Mouse (Mus musculus): ENCODE results near the gene Gimd1. TPM values are rescaled to one million over a fixed set of nuclear protein-coding genes. Genes with fewer than 3 reads are reported as not detected.

The Gimd1 gene
- polyA plus RNA-seq, 1 experiment from 2014 or later: not detected

GRCm38 (mm10) chr3:132649368-132649767, 19.7 kb downstream of the Gimd1 start:
- H3K27ac ChIP-seq (replicated peaks): no peak overlapping the region
- WGBS: 83% methylated on average over 7 of the region's 7 CpGs
- H3K4me2 ChIP-seq (replicated peaks): no peak overlapping the region
- H3K36me3 ChIP-seq: no peaks in the 10 kb centered on the region
- no peak for ATAC-seq (replicated peaks)
- no peak overlapping the region for H3K4me3 ChIP-seq
- no peaks in the 10 kb centered on the region for H3K27me3 ChIP-seq
- H3K4me1 ChIP-seq: 0 out of 2 replicates have a peak, but pooled peaks cover 9% of the 10 kb centered on the region
- H3K9ac ChIP-seq (replicated peaks): no peak overlapping the region
- no peaks in the 10 kb centered on the region for H3K9me3 ChIP-seq

- peak; percentile 87 for ATAC-seq (replicated peaks)
- no peak overlapping the region for H3K27ac ChIP-seq (replicated peaks)
- no peak overlapping the region for H3K9ac ChIP-seq (replicated peaks)
- H3K9me3 ChIP-seq: no peaks in the 10 kb centered on the region
- H3K36me3 ChIP-seq: no peaks in the 10 kb centered on the region
- H3K4me3 ChIP-seq: no peak overlapping the region
- 51% methylated on average over 5 of the region's 5 CpGs for WGBS
- H3K27me3 ChIP-seq: no peaks in the 10 kb centered on the region
- H3K4me1 ChIP-seq: 0 out of 2 replicates have a peak, but pooled peaks cover 9% of the 10 kb centered on the region
- H3K4me2 ChIP-seq (replicated peaks): no peak overlapping the region
Measured at GRCm38 (mm10) chr3:132650191-132650590, 20.6 kb downstream of the Gimd1 start.

- Histone ChIP-seq H3K9ac (replicated peaks) (no peak overlapping the region), H3K36me3 (no peaks in the 10 kb centered on the region), H3K27ac (replicated peaks) (no peak overlapping the region), H3K4me1 (0 out of 2 replicates have a peak, but pooled peaks cover 9% of the 10 kb centered on the region), H3K4me3 (no peak overlapping the region), H3K9me3 (no peaks in the 10 kb centered on the region), H3K27me3 (no peaks in the 10 kb centered on the region), H3K4me2 (replicated peaks) (no peak overlapping the region)
- WGBS: 72% methylated on average over 3 of the region's 3 CpGs
- ATAC-seq (replicated peaks): no peak
Measured at GRCm38 (mm10) chr3:132651776-132652175, 22.2 kb downstream of the Gimd1 start.

GRCm38 (mm10) chr3:132653959-132654358, 24.3 kb downstream of the Gimd1 start:
- 83% methylated on average over 7 of the region's 7 CpGs for WGBS
- no peak overlapping the region for H3K4me3 ChIP-seq
- ATAC-seq (replicated peaks): no peak

GRCm38 (mm10) chr3:132655955-132656354, 26.3 kb downstream of the Gimd1 start:
- Histone ChIP-seq H3K9ac (replicated peaks) (no peak overlapping the region), H3K27me3 (no peaks in the 10 kb centered on the region), H3K27ac (replicated peaks) (no peak overlapping the region), H3K4me3 (no peak overlapping the region), H3K36me3 (peaks cover 21% of the 10 kb centered on the region), H3K9me3 (no peaks in the 10 kb centered on the region), H3K4me2 (replicated peaks) (no peak overlapping the region), H3K4me1 (no peaks in the 10 kb centered on the region)
- WGBS: 75% methylated on average over 2 of the region's 2 CpGs
- ATAC-seq (replicated peaks): no peak

More at GRCm38 (mm10) chr3:132653959-132654358, 24.3 kb downstream of the Gimd1 start:
- H3K27ac ChIP-seq (replicated peaks): no peak overlapping the region
- 0 out of 2 replicates have a peak, but pooled peaks cover 9% of the 10 kb centered on the region for H3K4me1 ChIP-seq
- no peaks in the 10 kb centered on the region for H3K27me3 ChIP-seq
- no peak overlapping the region for H3K4me2 ChIP-seq (replicated peaks)
- no peak overlapping the region for H3K9ac ChIP-seq (replicated peaks)
- peaks cover 6% of the 10 kb centered on the region for H3K36me3 ChIP-seq
- no peaks in the 10 kb centered on the region for H3K9me3 ChIP-seq

GRCm38 (mm10) chr3:132677494-132677893, 47.9 kb downstream of the Gimd1 start:
- peaks cover 1% of the 10 kb centered on the region for H3K4me1 ChIP-seq
- H3K27me3 ChIP-seq: no peaks in the 10 kb centered on the region
- ATAC-seq (replicated peaks): no peak
- H3K9ac ChIP-seq (replicated peaks): no peak overlapping the region
- H3K9me3 ChIP-seq: no peaks in the 10 kb centered on the region
- H3K4me2 ChIP-seq (replicated peaks): no peak overlapping the region
- no peak overlapping the region for H3K27ac ChIP-seq (replicated peaks)
- 91% methylated on average over 2 of the region's 2 CpGs for WGBS
- H3K4me3 ChIP-seq: no peak overlapping the region
- peaks cover 22% of the 10 kb centered on the region for H3K36me3 ChIP-seq

- ATAC-seq (replicated peaks): peak; percentile 97
- Histone ChIP-seq H3K9ac (replicated peaks) (peak within 1 kb of the TSS; percentile 79), H3K4me3 (peak within 1 kb of the TSS; percentile 67), H3K4me2 (replicated peaks) (peak within 1 kb of the TSS; percentile 65), H3K27ac (replicated peaks) (peak within 1 kb of the TSS; percentile 86), H3K9me3 (no peaks in the 10 kb centered on the region), H3K4me1 (peaks cover 20% of the 10 kb centered on the region), H3K36me3 (0 out of 2 replicates have a peak, but pooled peaks cover 5% of the 10 kb centered on the region), H3K27me3 (no peaks in the 10 kb centered on the region)
- WGBS: under 1% methylated on average over 39 of the region's 42 CpGs
Measured at GRCm38 (mm10) chr3:132683447-132684230, 54.0 kb downstream of the Gimd1 start, which contains the start of gene Tbck. Gene Tbck, plus strand, starts transcription at chr3:132684144.

GRCm38 (mm10) chr3:132684231-132684928, 54.8 kb downstream of the Gimd1 start, which contains the start of gene Aimp1:
Gene Aimp1, minus strand, starts transcription at chr3:132684370.
- Histone ChIP-seq H3K36me3 (peaks cover 8% of the 10 kb centered on the region; the same call in 1 of the 2 replicates), H3K4me3 (peak within 1 kb of the TSS; percentile 67), H3K9ac (replicated peaks) (peak within 1 kb of the TSS; percentile 79), H3K27me3 (no peaks in the 10 kb centered on the region), H3K4me2 (replicated peaks) (peak within 1 kb of the TSS; percentile 65), H3K27ac (replicated peaks) (peak within 1 kb of the TSS; percentile 86), H3K4me1 (peaks cover 20% of the 10 kb centered on the region), H3K9me3 (no peaks in the 10 kb centered on the region)
- 2% methylated on average over 27 of the region's 27 CpGs for WGBS
- no peak for ATAC-seq (replicated peaks)

Other genes with a start within 250 kb of the Gimd1 start
- 34.0 and 36.4 TPM in 2 replicates for gene Tbck, start 54.3 kb downstream of the Gimd1 start, polyA plus RNA-seq (2015; fragmentation: Nextera tagmentation; extraction: Ambion mirVana)
- 60.8 and 64.1 TPM in 2 replicates for gene Aimp1, start 54.5 kb downstream of the Gimd1 start, polyA plus RNA-seq (2015; fragmentation: Nextera tagmentation; extraction: Ambion mirVana)

Data from forebrain, embryonic 15.5 days (tissue).